Mouse (Mus musculus) MEL (cell line): ENCODE data around the gene Cd70. TPM values are rescaled to one million over a fixed set of nuclear protein-coding genes. Genes with fewer than 3 reads are reported as not detected.

ENCODE experiments used
- DNase-seq: peaks from one replicate; pipeline ENCODE4 v3.0.0; 2011; ENCODE audit warnings: low read depth, low spot score
- H3K27ac ChIP-seq: 2 replicates; pipeline ENCODE4 v1.5.1; 2012; ENCODE audit warnings: low read depth, mild to moderate bottlenecking, control low read depth, low read length, moderate library complexity; ENCODE audit not compliant: control insufficient read depth
- H3K27me3 ChIP-seq, 2 experiments: fragments of 150-350 bp in 1 of 2; sonication (generic) in 1 of 2; 2 replicates each; pipeline ENCODE4 v1.6.1; 2012; ENCODE audit warnings: low read length in 2 of 2, mild to moderate bottlenecking in 2 of 2, improper control_type of control experiment in 1 of 2, moderate library complexity in 1 of 2; ENCODE audit not compliant: insufficient read depth in 2 of 2, control insufficient read depth in 1 of 2
- H3K36me3 ChIP-seq, 2 experiments: 2 replicates each; pipeline ENCODE4 v1.6.1; 2012 to 2014; ENCODE audit warnings: low read length in 2 of 2, improper control_type of control experiment in 1 of 2, inconsistent platforms in 1 of 2, mild to moderate bottlenecking in 1 of 2; ENCODE audit not compliant: insufficient read depth in 2 of 2, control insufficient read depth in 1 of 2
- H3K4me1 ChIP-seq, 2 experiments: fragments of 150-350 bp in 1 of 2; sonication (generic) in 1 of 2; 2 replicates each; pipeline ENCODE4 v1.6.1; 2012; ENCODE audit warnings: low read length in 2 of 2, improper control_type of control experiment in 1 of 2, mild to moderate bottlenecking in 1 of 2; ENCODE audit not compliant: insufficient read depth in 2 of 2, control insufficient read depth in 1 of 2
- H3K4me3 ChIP-seq, 2 experiments: fragments of 150-350 bp in 1 of 2; sonication (generic) in 1 of 2; 2 replicates each; pipeline ENCODE4 v1.5.1; 2012; ENCODE audit warnings: low read depth in 2 of 2, low read length in 2 of 2, mild to moderate bottlenecking in 2 of 2, moderate library complexity in 2 of 2, control low read depth in 1 of 2, improper control_type of control experiment in 1 of 2; ENCODE audit not compliant: control insufficient read depth in 1 of 2, insufficient read depth in 1 of 2
- H3K79me2 ChIP-seq: 2 replicates; pipeline ENCODE4 v1.6.1; 2012; ENCODE audit warnings: mild to moderate bottlenecking, low read length, moderate library complexity; ENCODE audit not compliant: control insufficient read depth, poor library complexity, insufficient read depth
- H3K9ac ChIP-seq: 2 replicates; pipeline ENCODE4 v1.6.1; 2012; ENCODE audit warnings: low read depth, mild to moderate bottlenecking, control low read depth, low read length, moderate library complexity; ENCODE audit not compliant: control insufficient read depth, poor library complexity, severe bottlenecking
- H3K9me3 ChIP-seq: fragments of 150-350 bp; sonication (generic); replicated peaks from 2 replicates; pipeline ENCODE4 v1.6.1; 2012; ENCODE audit warnings: mild to moderate bottlenecking, low read length, improper control_type of control experiment, moderate library complexity; ENCODE audit not compliant: insufficient read depth
- BHLHE40 ChIP-seq: IDR thresholded peaks from 2 replicates; pipeline ENCODE4 v1.6.1; 2012; ENCODE audit warnings: low read depth, mild to moderate bottlenecking, inconsistent platforms, low read length, improper control_type of control experiment, borderline replicate concordance
- CHD1 ChIP-seq: IDR thresholded peaks from 2 replicates; pipeline ENCODE4 v1.6.1; 2012; ENCODE audit warnings: low read depth, mild to moderate bottlenecking, inconsistent platforms, low read length, improper control_type of control experiment
- E2F4 ChIP-seq: IDR thresholded peaks from 2 replicates; pipeline ENCODE4 v1.6.1; 2011; ENCODE audit warnings: low read depth, low read length, improper control_type of control experiment, borderline replicate concordance
- ELF1 ChIP-seq: IDR thresholded peaks from 2 replicates; pipeline ENCODE4 v1.6.1; 2014; ENCODE audit warnings: low read depth, mild to moderate bottlenecking, inconsistent platforms, low read length, improper control_type of control experiment, moderate library complexity
- EP300 ChIP-seq, 2 experiments: IDR thresholded peaks; 2 replicates each; pipeline ENCODE4 v1.6.1; 2011; ENCODE audit warnings: improper control_type of control experiment in 2 of 2, low read length in 2 of 2, low read depth in 1 of 2, mild to moderate bottlenecking in 1 of 2
- ETS1 ChIP-seq: IDR thresholded peaks from 2 replicates; pipeline ENCODE4 v1.6.1; 2012; ENCODE audit warnings: low read depth, mild to moderate bottlenecking, inconsistent platforms, low read length, improper control_type of control experiment, moderate library complexity
- JUND ChIP-seq: IDR thresholded peaks from 2 replicates; pipeline ENCODE4 v1.6.1; 2011; ENCODE audit warnings: low read depth, mild to moderate bottlenecking, improper control_type of control experiment, low read length
- NRF1 ChIP-seq: IDR thresholded peaks from 2 replicates; pipeline ENCODE4 v1.6.1; 2014; ENCODE audit warnings: low read depth, mild to moderate bottlenecking, inconsistent platforms, low read length, improper control_type of control experiment, moderate library complexity; ENCODE audit not compliant: poor library complexity, insufficient read depth, severe bottlenecking
- POLR2A ChIP-seq, 2 experiments: IDR thresholded peaks; 2 replicates each; pipeline ENCODE4 v1.6.1; 2011 to 2012; ENCODE audit warnings: low read length in 2 of 2, mild to moderate bottlenecking in 2 of 2, control low read depth in 1 of 2, improper control_type of control experiment in 1 of 2, low read depth in 1 of 2, moderate library complexity in 1 of 2; ENCODE audit not compliant: control insufficient read depth in 1 of 2, insufficient read depth in 1 of 2, poor library complexity in 1 of 2
- POLR2AphosphoS2 ChIP-seq: IDR thresholded peaks from 2 replicates; pipeline ENCODE4 v1.6.1; 2011; ENCODE audit warnings: low read length, improper control_type of control experiment
- RAD21 ChIP-seq: IDR thresholded peaks from 2 replicates; pipeline ENCODE4 v1.6.1; 2011; ENCODE audit warnings: mild to moderate bottlenecking, low read depth, low read length, improper control_type of control experiment
- SMC3 ChIP-seq: IDR thresholded peaks from 2 replicates; pipeline ENCODE4 v1.6.1; 2011; ENCODE audit warnings: low read depth, low read length, improper control_type of control experiment
- TAL1 ChIP-seq: IDR thresholded peaks from 2 replicates; pipeline ENCODE4 v1.6.1; 2012; ENCODE audit warnings: mild to moderate bottlenecking, inconsistent platforms, low read length, moderate library complexity, mixed read lengths
- TCF12 ChIP-seq: IDR thresholded peaks from 2 replicates; pipeline ENCODE4 v1.6.1; 2014; ENCODE audit warnings: low read depth, mild to moderate bottlenecking, inconsistent platforms, low read length, improper control_type of control experiment, moderate library complexity
- USF1 ChIP-seq: IDR thresholded peaks from 2 replicates; pipeline ENCODE4 v1.6.1; 2014; ENCODE audit warnings: low read depth, mild to moderate bottlenecking, inconsistent platforms, low read length, improper control_type of control experiment, moderate library complexity
- ZC3H11A ChIP-seq: IDR thresholded peaks from 2 replicates; pipeline ENCODE4 v1.6.1; 2012; ENCODE audit warnings: low read depth, mild to moderate bottlenecking, inconsistent platforms, low read length, improper control_type of control experiment
- ZMIZ1 ChIP-seq: IDR thresholded peaks from 2 replicates; pipeline ENCODE4 v1.6.1; 2012; ENCODE audit warnings: low read depth, mild to moderate bottlenecking, inconsistent platforms, low read length, improper control_type of control experiment, moderate library complexity
- polyA plus RNA-seq, 2 experiments: library from polyadenylated mRNA; stranded (reverse) in 1 of 2; unstranded in 1 of 2; fragments of >175 nt in 1 of 2; fragments of >200 nt in 1 of 2; gene quantifications; 2 replicates each; pipeline versions ENCODE4 v1.2.1 to v1.2.4; 2012; ENCODE audit warnings: low replicate concordance in 2 of 2, low read depth in 1 of 2; ENCODE audit not compliant: insufficient read length in 2 of 2, insufficient read depth in 1 of 2, missing spikeins in 1 of 2
- total RNA-seq: library from RNA; depleted of rRNA; stranded (reverse); fragments of 300-350 nt; gene quantifications from 2 replicates; pipeline ENCODE4 v1.2.3, GENCODE M21; 2012

The Cd70 gene
- total and polyA plus RNA-seq, 3 experiments: not detected

DNA sequence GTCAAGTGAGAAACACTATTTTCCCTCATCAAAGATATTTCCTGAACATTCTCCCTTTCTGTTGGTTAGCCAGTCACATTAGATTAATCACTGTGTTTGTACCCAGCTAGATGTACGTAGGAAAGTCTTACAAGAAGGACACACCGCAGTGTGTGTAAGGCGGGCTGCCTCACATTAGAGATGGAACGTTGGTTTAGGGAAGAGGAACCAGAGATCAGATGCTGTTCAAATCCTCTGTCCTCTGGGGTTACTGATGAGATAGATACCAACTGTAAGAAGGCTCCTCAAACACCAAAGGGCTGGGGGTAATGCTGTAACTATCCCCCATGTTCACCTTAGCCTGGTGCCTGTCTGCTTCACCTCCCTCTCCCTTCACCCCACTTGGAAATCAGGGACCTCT, 24.8 kb downstream of the Cd70 start (continued):
- TF ChIP-seq TCF12: no peak
- no peak for TF ChIP-seq POLR2A (IDR thresholded peaks at IDR 0.05; ENCODE audit: control insufficient read depth in 1 of 2, insufficient read depth in 1 of 2, low read depth in 1 of 2, low read length in 2 of 2, poor library complexity in 1 of 2)
- TF ChIP-seq TAL1: no peak
- TF ChIP-seq JUND: no peak
- no peak for TF ChIP-seq POLR2AphosphoS2
- no peak for TF ChIP-seq USF1

DNA sequence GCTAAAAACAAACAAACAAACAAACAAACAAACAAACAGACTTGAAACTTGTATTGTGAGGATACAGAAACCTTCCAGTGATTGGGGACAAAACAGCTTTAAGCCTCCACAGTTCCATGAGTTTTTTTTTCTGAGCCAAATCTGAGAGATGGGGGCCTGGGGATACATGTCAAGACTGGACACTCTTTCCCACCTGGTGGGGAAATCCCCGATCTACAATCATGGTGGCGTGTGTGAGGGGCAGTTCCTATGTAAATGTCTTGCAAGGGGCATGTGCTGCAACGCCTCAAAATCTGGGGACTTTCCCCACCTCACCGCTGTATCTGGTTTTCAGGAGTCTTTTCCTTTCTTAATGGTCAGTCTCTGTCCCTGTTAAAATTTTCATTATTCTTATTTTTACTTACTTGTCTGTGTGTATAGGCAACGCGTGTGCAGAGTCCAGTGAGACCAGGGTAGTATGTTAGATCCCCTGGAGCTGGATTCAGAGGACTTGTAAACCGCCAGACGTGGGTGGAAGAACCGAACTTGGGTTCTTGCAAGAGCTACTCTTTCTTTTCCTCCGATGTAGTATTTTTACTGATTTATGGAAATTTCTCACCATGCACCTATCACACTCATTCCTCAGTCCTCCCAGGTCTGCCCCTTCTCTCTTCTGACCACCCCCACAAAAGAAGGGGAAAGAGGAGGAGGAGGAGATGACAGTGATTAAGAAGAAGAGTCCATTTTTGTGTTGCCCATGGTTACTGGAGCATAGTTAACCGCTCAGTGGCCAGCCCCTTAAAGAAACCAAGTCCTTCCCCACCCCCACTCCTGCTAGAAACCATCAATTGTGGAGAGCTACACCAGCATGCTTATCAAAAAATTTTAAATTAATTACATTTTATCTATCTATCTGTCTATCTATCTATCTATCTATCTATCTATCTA, 26.1 kb downstream of the Cd70 start:
- no peaks in the 10 kb centered on the region for H3K27me3 ChIP-seq
- peaks cover 0 to 24% of the 10 kb centered on the region in 2 experiments; a peak in 2 of 4 replicates for H3K36me3 ChIP-seq
- no peak overlapping the region for H3K4me3 ChIP-seq
- no peak overlapping the region for H3K9ac ChIP-seq
- no peaks in the 10 kb centered on the region for H3K9me3 ChIP-seq
- no peak for TF ChIP-seq SMC3
- no peak for TF ChIP-seq ZMIZ1
- no peak for TF ChIP-seq ETS1
- TF ChIP-seq CHD1: no peak
- TF ChIP-seq ZC3H11A: no peak
- no peak for TF ChIP-seq NRF1
- no peak for TF ChIP-seq RAD21
- no peak for TF ChIP-seq JUND
- no peak for TF ChIP-seq USF1
- no peak for TF ChIP-seq ELF1
- TF ChIP-seq E2F4: no peak
- no peaks in the 10 kb centered on the region for H3K79me2 ChIP-seq
- DNase-seq: no peak
- H3K4me1 ChIP-seq: peaks cover 19 to 26% of the 10 kb centered on the region in 2 experiments
- no peak overlapping the region for H3K27ac ChIP-seq

DNA sequence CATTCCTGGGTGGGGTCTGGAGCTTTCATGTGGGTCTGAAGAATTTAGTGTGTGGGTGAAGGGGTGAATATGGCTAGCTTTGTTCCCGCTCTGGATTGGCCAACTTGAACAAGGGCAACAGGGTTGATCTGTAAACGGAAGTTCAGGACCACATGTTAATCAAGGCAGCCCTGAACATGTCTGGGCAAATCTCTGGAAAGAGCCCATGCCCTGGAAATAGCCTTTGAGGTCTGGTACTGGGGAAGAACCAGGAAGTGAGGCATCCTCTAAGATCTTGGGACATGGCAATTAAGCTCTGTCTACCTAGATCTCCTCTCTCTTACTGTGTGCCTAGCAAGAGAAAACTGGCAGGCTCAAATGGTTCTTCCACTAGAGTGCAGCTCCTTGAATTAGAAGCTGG, 27.7 kb downstream of the Cd70 start:
- Histone ChIP-seq H3K36me3 (peaks cover 0 to 22% of the 10 kb centered on the region in 2 experiments; a peak in 2 of 4 replicates), H3K79me2 (no peaks in the 10 kb centered on the region), H3K4me3 (no peak overlapping the region)
- DNase-seq: no peak
- TF ChIP-seq EP300 (IDR thresholded peaks at IDR 0.05; ENCODE audit: low read depth in 1 of 2, low read length in 2 of 2) (no peak), TAL1 (no peak), ETS1 (no peak), BHLHE40 (no peak)
- TF ChIP-seq, all 39 proteins: peak for 0
- H3K4me1 ChIP-seq: peaks cover 19 to 25% of the 10 kb centered on the region in 2 experiments
- H3K27ac ChIP-seq: no peak overlapping the region
- H3K9me3 ChIP-seq: no peaks in the 10 kb centered on the region
- no peaks in the 10 kb centered on the region; a peak in 1 of 4 replicates for H3K27me3 ChIP-seq
- no peak overlapping the region for H3K9ac ChIP-seq
